ENCODE assay signal across 8 mouse cellular contexts in genomic region chr13:48800850-48801546, GRCm38 (mm10).
DNase-seq lines count a peak whose midpoint lies in the region; ATAC-seq and TF ChIP-seq lines count a peak whose summit lies in the region.

No protein-coding gene starts in this region.

- TF ChIP-seq EP300 in heart, postnatal 0 days (IDR thresholded peaks at IDR 0.05; ENCODE audit: low read depth) = no peak

- no peaks in the 10 kb centered on the region for H3K9me3 ChIP-seq in embryonic facial prominence, embryonic 12.5 days
- H3K9me3 ChIP-seq in heart, postnatal 0 days (replicated peaks; ENCODE audit: control insufficient read depth, low read length) = no peaks in the 10 kb centered on the region

- peak; percentile 23 to 41 for DNase-seq in CD8-positive naive resting alpha-beta T cell, adult 2 months (ENCODE audit: low read depth in 2 of 2, low spot score in 2 of 2)
- DNase-seq in adrenal gland, postnatal 25 days = peak; percentile 77
- DNase-seq in heart, postnatal 0 days (ENCODE audit: low spot score) = no peak
- peak; percentile 41 to 87 for DNase-seq in kidney, postnatal 36 days
- DNase-seq in lung, postnatal 10 days = peak; percentile 76
- peak; percentile 66 to 67 for DNase-seq in right cerebral cortex, adult 2 months (ENCODE audit: low spot score in 2 of 2)
- DNase-seq in urinary bladder, postnatal 25 days (ENCODE audit: low spot score) = peak; percentile 73

- no peak overlapping the region for H3K27ac ChIP-seq in embryonic facial prominence, embryonic 12.5 days
- H3K27ac ChIP-seq in heart, postnatal 0 days (ENCODE audit: low read depth) = no peak overlapping the region

- H3K9ac ChIP-seq in embryonic facial prominence, embryonic 12.5 days = no peak overlapping the region
- no peak overlapping the region for H3K9ac ChIP-seq in heart, postnatal 0 days (replicated peaks; ENCODE audit: low read depth, low read length)

- TF ChIP-seq CTCF in heart, postnatal 0 days (IDR thresholded peaks at IDR 0.05; ENCODE audit: low read depth) = peak; percentile 87

- ATAC-seq in embryonic facial prominence, embryonic 12.5 days (ENCODE audit: insufficient number of reproducible peaks, insufficient read depth, low FRiP score, low TSS enrichment) = peak; percentile 23
- ATAC-seq in heart, postnatal 0 days (ENCODE audit: insufficient read depth, low read depth) = peak; percentile 58

- 0 out of 2 replicates have a peak, but pooled peaks cover 5% of the 10 kb centered on the region for H3K27me3 ChIP-seq in embryonic facial prominence, embryonic 12.5 days
- H3K27me3 ChIP-seq in heart, postnatal 0 days (ENCODE audit: control insufficient read depth, insufficient read depth, low read length) = no peaks in the 10 kb centered on the region

- peaks cover 31% of the 10 kb centered on the region for H3K36me3 ChIP-seq in embryonic facial prominence, embryonic 12.5 days
- peaks cover 44% of the 10 kb centered on the region for H3K36me3 ChIP-seq in heart, postnatal 0 days (replicated peaks; ENCODE audit: control insufficient read depth, insufficient read depth, low read length)

- WGBS in embryonic facial prominence, embryonic 12.5 days = 25% methylated on average over 11 of the region's 11 CpGs
- 16% methylated on average over 11 of the region's 11 CpGs for WGBS in heart, postnatal 0 days

- H3K4me1 ChIP-seq in embryonic facial prominence, embryonic 12.5 days = peaks cover 18% of the 10 kb centered on the region; the same call in 1 of the 2 replicates
- no peaks in the 10 kb centered on the region for H3K4me1 ChIP-seq in heart, postnatal 0 days (ENCODE audit: control insufficient read depth, insufficient read depth)

- no peak overlapping the region for H3K4me3 ChIP-seq in embryonic facial prominence, embryonic 12.5 days
- H3K4me3 ChIP-seq in heart, postnatal 0 days (ENCODE audit: low read depth, low read length) = no peak overlapping the region

- no peak overlapping the region for H3K4me2 ChIP-seq in embryonic facial prominence, embryonic 12.5 days (replicated peaks)
- H3K4me2 ChIP-seq in heart, postnatal 0 days (ENCODE audit: low read depth, low read length) = no peak overlapping the region
